Mouse (Mus musculus): ENCODE measurements around the gene Rap1gap.

- TF ChIP-seq CTCF (IDR thresholded peaks at IDR 0.05; ENCODE audit: borderline replicate concordance, insufficient read depth, low read depth, low read length) (no peak), POLR2A (IDR thresholded peaks at IDR 0.05; ENCODE audit: borderline replicate concordance, insufficient read depth, low read length) (no peak)
Observed at GRCm38 (mm10) chr4:137655241-137656031, 9.1 kb upstream of the Rap1gap start.

All from cerebellum, adult 2 months (tissue).